Mouse (Mus musculus) megakaryocyte, adult 5-6 weeks (primary cell): ENCODE data around the gene Olfr374. TPM values are rescaled to one million over a fixed set of nuclear protein-coding genes. Genes with fewer than 3 reads are reported as not detected.
"Not testable (repeated sequence)": the region's sequence is repeated elsewhere in the genome, so short reads cannot be mapped to it uniquely, and the experiment has no call there.

Experiments
- ATAC-seq: 2 replicates; pipeline ENCODE4 v1.8.0; 2016; ENCODE audit warnings: mild to moderate bottlenecking, inconsistent platforms; ENCODE audit not compliant: poor library complexity, severe bottlenecking
- total RNA-seq, 2 experiments: library from RNA; stranded (forward) in 1 of 2; stranded (reverse) in 1 of 2; fragments of 153-499, 151-499 nt in 1 of 2; fragments of 221-1000, 200-1000 nt in 1 of 2; gene quantifications; 2 replicates each; pipeline versions ENCODE4 v1.2.3 to v1.2.4; 2015 to 2017

The Olfr374 gene
- total RNA-seq (2015), result not detected in 2 replicates
- total RNA-seq (2017), result not detected in 2 replicates

DNA sequence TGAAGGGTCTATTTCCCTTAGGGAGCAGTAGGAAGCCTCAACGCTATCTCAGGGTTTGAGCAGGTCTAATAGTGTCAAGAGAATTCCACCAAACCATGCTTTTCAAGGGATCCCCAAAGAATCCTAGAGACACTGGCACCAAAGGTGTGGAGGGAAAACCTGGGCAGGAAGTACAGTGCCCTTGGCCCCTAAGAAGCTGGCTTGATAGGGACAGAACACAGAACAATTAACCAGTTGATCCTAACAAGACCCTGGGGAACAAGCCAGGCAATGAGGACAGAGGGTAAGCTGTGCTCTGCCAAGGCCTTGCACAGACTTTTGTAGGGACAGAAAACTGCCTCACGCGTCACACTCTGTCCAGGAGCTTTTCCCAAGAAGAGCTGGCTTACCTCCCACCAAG, at the start of gene Olfr374:
Gene Olfr374 (plus strand): TSS at position 301 of the 400 bp plus-strand sequence.
- no peak for ATAC-seq

DNA sequence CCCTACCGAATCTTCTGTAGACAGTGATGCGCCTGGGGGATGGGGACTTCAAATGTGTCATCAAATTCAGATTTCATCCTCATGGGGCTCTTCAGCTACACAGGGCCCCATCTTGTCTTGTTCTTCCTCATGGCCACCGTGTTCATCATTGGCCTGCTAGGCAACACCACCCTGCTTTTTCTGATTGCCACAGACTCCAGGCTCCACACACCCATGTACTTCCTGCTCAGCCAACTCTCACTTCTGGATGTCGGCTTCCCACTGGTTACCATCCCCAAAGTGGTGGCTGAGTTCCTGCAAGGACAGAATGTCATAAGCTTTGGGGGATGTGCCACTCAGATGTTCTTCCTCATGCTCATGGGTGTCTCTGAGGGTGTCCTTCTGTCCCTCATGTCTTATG, 49.2 kb upstream of the Olfr374 start:
- ATAC-seq, result peak; percentile 94

DNA sequence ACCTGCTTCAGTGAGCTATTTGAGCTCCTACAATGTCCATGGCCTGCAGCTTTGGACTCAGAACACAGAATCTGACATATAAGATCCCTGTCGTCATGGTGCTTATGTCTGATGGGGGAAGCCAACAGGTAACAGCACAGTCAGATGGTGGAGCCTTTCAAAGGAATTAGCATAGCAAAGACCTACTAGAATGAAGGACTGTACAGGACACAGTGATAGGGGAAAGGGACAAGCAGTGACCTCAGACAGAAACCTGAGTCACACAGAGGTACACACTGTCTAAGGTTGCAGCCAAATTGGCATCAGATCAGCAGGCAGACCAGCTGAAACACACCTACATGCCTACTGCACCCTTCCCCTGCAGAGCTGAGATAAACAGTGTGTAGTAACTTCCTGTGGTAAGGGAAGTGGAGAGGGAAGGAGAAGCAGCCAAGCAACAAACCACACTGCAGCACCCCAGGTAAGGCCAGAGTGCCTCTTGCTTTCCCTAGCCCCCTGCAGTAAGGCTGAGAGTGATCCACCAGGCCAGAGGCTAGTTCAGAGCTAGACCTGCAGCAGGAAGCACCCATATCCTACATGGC, 39.9 kb upstream of the Olfr374 start:
- ATAC-seq, result peak; percentile 99

DNA sequence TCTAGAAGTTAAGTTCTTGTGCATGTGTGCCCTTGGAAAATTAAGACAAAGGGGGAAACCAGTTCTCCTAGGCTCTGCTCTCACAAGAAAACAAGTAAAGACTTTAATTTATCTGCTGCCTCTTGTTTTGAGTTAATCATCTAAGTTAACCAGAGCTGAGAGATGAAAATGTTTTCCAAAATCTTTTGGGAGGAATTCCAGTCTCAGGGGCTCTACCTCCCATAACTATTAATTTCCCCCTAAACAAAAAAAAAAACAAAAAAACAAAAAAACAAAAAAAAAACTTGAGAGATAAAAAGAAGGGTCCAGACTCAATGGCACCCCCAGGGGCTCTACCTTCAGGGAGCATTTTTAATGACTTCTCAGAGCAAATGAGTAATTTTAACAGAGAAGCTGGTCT, 24.0 kb upstream of the Olfr374 start, which contains the start of gene Olfr373:
Gene Olfr373 (plus strand): TSS at position 301 of the 400 bp plus-strand sequence.
- ATAC-seq, result not testable (repeated sequence)

DNA sequence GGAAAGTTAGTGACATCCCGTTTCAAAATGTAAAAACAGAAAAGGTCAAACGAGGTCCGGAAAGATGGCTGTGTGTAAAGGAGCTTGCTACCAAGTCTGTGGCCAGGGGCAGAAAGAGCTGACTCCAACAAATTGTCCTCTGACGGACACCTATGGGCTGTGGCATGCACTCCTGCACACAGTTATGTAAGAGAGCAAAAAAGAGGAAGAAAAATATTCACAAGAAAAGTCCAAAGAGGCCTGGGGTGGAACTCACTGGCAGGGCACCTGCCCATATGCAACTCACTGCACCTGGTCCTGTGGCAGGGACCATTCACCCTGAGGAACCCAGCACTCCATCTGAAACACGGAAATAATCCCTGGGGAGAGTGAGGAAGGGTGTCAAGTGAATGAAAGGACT, 22.1 kb upstream of the Olfr374 start:
- ATAC-seq, result peak; percentile 94

DNA sequence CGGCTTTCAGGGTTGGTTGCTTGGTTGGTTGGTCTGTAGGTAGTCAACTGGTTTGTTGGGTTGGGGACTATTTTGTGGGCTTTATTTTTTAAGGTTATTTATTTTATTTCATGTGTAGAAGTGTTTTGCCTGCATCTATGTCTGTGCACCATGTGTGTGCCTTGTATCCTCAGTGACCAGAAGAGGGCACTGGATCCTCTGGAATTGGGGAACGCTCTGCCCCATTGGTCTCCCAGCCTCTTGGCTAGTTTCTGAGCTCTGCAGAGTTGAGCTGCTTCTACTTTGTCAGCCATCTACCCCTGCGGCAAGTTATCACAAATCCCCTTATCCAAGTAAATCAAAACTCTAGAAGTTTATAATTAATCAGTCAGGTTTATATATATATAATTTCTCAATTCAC, 19.2 kb upstream of the Olfr374 start:
- not testable (repeated sequence) for ATAC-seq

DNA sequence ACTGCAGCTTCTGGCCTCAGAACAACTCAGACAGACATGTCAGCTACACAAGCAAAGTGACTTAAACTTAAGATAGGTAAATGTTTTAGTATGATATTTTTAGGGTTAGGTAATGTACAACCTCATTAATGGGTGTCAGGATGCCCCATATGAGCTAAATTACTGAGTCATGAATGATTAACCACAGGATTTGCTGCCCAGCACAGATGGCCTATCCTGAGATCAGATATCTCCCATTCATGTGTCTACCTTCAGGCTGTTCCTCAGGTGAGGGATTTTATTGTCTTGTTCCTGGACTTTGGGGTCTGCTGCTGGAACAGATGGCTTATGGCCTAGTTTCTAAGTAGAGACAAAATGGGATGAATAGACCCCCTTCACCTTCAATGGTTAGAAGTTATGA, 10.1 kb upstream of the Olfr374 start:
- not testable (repeated sequence) for ATAC-seq

DNA sequence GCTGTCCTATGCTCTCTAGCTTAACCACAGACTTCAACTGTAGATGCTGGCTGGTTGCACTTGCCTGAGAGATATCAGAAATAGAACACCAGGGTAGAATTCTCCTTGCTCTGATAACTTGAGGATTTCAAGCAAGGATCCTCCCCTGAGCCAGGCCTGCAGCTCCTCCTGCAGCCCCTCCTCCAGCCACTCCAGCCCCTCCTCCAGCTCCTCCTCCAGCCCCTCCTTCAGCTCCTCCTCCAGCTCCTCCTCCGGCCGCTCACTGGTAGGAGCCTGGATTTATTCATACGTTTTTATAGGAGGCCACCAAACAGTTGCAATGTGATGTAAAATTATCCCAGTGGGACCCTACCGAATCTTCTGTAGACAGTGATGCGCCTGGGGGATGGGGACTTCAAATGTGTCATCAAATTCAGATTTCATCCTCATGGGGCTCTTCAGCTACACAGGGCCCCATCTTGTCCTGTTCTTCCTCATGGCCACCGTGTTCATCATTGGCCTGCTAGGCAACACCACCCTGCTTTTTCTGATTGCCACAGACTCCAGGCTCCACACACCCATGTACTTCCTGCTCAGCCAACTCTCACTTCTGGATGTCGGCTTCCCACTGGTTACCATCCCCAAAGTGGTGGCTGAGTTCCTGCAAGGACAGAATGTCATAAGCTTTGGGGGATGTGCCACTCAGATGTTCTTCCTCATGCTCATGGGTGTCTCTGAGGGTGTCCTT, 7.3 kb upstream of the Olfr374 start:
- ATAC-seq, result peak; percentile 91

DNA sequence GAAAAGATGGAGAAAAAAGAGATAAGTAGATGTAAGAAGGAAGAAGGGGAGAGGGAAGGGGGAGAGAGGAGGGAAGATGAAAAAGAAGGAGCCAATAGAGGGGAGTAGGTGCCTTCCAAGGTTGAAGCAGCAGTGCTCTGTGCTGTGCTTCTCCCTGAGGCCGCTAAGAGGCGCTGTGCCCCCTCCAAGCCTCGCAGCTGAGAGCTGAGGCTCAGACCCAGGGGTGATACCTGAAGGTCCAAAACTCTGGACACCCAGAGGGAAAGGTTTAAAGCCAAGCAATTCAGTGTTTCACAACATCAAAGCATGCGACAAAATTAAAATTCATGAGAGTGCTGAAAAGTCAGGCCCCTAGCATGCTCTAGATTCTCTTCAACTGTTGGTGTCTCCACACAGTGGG, 1.7 kb upstream of the Olfr374 start:
- ATAC-seq, result peak; percentile 79

DNA sequence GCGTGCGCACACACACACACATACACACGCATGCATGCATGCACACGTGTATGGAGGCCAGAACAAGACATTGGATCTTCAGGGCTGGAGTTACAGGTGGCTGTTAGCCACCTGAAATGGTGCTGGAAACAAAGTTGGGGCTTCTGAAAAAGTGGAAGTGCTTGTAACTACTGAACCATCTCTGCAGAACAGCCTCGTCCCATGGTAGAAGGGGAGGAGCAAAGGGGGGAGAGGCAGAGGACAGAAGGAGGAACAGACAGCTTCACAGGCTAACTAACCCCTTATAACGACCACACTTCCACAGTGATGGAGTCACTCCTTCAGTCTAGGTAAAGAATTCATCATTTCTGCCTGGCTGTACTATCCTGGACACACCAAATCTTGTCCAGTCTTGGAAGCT, 4.0 kb downstream of the Olfr374 start:
- ATAC-seq, result peak; percentile 38; the same call in 1 of the 2 replicates

DNA sequence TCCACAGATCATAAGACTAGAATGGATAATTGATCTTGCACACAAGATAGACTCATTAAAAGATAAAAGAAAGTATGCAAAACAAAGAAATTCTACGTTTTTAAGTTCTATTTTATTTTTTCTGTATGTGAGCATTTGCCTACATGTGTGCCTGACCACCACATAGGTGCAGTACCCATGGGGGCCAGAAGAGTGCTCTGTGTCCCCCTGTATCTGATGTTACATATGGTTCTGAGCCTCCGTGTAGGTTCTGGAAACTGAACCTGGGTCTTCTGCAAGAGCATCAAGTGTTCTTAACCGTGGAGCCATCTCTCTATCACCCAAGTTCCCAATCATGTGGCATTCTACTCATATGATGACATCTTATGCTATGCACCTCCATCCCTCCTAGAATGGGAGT, 5.6 kb downstream of the Olfr374 start:
- no peak for ATAC-seq

DNA sequence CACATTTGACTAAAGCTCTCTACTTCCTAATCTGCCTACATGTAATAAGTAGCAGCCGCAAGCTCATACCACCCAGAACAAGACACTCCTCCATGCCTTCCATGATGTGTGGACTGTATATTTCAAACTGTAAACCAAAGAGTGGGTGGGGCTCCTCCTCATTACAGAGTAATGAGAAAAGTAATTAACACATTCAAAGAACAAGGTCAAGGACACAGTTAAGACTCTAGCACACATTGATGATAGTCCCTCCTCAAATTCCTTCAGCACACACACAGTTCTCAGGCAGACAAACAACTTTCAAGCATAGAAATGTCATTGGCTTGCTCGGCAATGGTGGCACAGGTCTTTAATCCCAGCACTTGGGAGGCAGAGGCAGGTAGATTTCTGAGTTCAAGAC, 8.4 kb downstream of the Olfr374 start:
- no peak for ATAC-seq

DNA sequence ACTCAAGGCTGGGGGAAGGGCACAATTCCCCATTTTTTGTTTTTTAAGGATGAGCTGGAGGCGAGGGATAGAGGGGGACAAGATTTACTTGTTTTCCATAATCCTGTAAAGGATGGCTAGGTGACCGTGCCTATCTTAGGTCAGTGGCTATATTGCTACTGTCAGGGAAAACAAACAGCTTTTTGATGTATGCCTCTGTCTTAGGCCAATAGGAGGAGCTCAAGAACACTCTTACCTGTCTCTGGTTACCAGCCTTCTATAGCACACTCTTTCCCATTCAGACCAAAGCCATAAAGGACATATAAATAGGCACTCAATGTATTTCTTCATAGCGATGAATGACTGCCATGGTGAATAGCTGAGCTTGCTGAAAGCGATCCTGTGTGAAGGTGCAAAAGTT, 11.8 kb downstream of the Olfr374 start:
- ATAC-seq, result no peak

DNA sequence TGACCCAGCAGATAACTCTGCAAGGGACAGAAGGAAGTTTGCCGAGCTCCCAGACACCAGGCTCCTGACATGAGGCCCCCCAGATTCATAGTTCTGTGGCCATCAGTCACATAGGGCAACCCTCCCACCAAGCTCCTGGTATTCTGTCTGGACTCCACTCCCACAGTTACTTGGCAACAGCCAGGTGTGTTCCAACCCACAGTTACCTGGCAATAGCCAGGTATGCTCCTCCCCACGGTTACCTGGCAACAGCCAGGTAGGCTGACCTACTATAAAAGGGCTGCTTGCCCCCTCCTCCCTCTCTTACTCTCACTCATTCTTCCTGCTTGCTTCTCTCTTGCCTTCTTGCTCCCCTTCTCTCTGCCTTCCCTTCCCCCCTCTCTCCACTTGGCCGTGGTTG, 14.6 kb downstream of the Olfr374 start:
- ATAC-seq, result not testable (repeated sequence)

DNA sequence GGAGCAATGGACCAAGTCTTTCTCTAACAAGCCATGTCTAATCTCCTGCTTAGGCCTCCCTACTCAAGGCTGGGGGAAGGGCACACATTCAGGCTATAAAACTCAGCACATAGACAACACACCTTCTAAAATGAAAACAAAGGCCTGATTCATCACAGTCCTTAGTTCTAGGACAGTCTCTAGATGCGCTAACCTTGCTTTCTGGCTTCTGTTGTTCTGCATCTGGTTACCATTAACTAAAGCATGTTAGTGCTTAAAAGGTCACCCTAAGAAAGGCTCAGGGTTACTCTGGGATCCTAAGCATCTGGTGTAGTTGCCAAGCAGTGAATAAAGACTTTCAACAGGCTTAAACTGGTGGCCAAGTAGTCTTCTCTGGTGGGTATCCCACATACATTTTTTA, 15.2 kb downstream of the Olfr374 start:
- ATAC-seq, result no peak

DNA sequence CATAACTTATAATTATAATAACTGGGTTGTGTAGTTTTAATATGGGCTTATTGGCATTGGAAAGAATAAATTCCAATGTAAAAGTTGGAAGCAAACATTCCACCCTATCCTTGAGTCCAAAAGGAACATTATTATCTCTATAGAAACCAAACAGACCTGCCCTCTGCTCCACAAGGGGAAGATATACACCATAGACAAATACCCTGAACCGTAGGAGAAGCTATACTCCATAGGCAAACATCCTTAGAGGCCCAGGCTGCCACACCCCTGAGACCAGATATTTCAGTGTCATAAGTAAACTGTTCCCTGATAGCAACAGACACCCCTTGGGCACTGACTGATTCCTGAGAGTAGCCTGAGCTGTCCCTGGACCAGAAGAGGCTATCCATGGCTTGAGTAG, 21.0 kb downstream of the Olfr374 start:
- no peak for ATAC-seq

DNA sequence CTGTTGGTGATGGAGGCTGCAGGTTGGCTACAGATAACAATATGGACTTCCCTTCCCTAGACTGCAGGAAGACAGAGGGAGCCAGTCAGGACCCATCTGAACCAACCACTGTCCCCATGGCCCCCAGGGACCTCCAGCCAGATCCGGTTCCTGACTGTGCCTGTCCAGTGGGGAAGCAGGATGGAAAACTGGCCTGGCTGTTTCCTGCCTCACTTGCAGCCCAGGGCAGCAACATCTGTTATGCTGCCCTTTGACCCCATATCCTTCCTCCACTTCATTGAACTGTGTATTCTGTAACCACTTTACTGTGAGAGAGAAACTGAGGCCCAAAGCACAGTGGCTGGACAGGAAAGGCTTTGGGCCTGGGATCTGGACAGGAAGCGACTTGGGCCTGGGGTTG, 24.4 kb downstream of the Olfr374 start:
- ATAC-seq, result no peak

DNA sequence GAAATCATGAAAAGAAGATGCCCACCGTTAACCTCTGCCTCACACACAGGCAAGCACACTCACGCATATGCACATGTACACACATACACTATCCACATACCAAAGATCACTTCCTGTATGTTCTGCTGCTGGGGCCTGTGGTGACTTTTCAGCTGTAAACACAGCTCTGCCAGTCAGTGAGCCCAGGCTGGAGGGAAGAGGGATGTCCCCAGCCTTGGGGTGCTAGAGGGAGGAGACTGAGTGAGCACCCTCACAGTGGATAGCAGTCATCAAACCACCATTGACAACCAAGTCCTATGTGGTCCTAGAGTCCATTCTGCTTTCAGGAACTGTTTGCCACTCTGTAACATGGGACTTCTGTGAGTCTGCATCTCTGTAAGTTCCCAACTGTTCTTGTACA, 25.1 kb downstream of the Olfr374 start:
- no peak for ATAC-seq

DNA sequence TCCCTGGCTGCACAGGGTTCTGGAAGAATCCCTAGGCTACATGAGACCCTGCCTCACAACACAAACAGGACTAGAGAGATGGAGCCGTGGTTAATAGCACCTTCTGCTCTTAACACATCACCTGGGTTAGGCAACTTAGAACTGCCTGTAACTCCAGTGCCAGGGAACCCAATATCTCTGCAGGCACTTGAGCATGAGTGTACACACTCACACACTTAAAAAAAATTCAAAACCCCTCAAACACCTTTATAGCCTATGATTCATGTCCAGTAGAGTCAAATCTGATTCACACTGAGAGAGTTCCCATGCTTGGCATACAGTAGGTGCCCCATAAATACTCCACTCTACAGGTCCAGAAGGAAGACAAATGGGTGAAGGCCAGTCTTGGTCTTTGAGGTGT, 25.6 kb downstream of the Olfr374 start:
- no peak for ATAC-seq

DNA sequence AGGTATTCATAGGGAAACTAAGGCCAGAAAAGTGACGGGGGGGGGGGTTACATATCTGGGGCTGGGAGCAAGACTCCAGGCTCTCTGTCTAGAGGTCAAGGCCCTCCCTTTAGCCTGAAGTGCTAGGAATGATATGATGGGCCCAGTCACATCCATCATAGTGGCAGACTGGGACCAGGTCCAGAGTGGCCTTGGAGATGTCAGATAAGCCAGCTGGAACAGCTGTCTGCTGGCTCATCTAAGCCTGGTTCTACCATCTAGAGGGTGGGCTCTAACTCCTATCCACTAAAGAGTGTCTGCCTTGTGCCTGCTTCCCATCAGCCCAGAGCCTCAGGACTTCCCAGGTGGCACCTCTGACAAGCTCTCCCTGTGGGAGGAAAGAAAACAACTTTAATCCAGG, 26.1 kb downstream of the Olfr374 start:
- no peak for ATAC-seq

DNA sequence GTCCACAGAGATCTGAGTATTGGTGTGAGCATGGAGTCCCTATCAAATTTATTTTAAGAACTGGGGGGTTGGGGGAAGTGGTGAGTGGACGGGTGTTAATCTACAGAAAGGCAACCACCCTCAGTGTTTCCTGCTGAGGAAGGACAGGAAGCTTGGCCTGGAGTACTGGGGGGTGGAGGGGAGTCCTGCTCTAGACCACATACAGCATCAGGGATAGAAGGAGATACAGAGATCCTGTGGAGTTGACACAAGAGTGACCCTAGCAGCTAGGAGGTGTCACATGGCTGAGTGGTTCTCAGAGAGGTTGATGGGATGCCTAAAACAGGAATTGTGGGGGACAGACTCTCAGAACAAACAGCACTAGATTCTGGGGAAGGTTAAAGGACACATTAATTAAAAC, 26.7 kb downstream of the Olfr374 start:
- ATAC-seq, result no peak

DNA sequence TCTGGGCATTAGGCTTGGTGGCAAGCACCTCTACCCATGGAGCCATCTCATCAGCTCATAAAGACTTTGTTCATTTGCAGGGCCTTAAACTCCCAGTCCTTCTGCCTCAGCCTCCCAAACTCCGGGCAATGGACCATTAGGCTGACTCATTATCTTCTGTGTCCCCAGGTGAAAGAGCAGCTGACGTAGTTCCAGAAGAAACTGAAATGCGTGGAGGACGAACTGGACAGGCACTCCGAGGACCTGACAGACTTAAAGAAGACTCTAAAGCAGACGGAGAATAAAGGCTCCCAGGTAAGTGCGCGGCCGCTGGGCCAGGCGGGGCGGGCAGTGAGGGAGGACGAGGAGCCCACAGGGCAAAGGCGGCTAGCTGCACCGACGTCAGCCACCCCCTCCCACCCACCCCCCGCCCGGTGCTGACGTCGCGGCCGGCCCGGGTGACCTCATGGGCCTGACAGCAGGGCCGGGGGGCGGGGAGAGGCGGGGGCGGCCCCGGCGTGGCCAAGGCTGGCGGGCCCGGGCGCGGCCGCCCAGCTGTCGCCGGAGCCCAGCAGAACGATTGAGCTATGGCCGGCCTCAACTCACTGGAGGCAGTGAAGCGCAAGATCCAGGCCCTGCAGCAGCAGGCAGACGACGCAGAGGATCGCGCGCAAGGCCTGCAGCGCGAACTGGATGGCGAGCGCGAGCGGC, 28.1 kb downstream of the Olfr374 start, which contains the start of gene Tpm4:
Gene Tpm4 (plus strand): TSS at position 220 of the 690 bp plus-strand sequence.
- peak; percentile 55 for ATAC-seq
